Mouse (Mus musculus): Measurements from ENCODE around the gene C1ra. TPM values are rescaled to one million over a fixed set of nuclear protein-coding genes. Genes with fewer than 3 reads are reported as not detected.
"Not testable (repeated sequence)": the region's sequence is repeated elsewhere in the genome, so short reads cannot be mapped to it uniquely, and the experiment has no call there.

The C1ra gene
- total RNA-seq, 2 experiments from 2014 or later = 0.38 to 0.62 TPM

- intact Hi-C loops (cut with DNase I); DNase-seq: not testable (repeated sequence)
Observed at GRCm38 (mm10) chr6:124541176-124541575, 29.0 kb downstream of the C1ra start.

DNA sequence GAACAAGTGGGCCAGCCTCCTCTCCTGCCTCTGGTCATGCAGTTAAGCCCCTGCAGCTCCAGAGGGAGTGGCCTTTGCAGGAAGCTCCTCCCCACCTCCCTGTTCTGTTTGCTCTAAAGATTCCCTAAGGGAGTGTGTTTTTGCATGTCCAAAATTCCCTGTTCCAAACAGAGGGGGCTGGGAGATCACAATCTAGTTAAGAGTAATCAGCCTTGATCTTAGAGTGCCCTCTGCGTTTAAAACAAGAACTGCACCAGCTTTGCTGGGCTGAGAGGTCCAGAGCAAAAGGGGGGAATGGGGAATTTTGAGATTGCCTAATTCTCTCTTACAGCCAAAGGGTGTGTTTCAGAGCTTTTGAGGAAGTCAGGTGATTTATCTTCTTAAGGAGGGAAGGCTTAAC, 30.1 kb downstream of the C1ra start, which contains the start of gene C1s1:
C1s1 (minus strand) TSS at position 76 of the 400 bp plus-strand sequence.
- intact Hi-C loops (cut with DNase I) = not testable (repeated sequence)
- DNase-seq = peak; percentile 10

DNA sequence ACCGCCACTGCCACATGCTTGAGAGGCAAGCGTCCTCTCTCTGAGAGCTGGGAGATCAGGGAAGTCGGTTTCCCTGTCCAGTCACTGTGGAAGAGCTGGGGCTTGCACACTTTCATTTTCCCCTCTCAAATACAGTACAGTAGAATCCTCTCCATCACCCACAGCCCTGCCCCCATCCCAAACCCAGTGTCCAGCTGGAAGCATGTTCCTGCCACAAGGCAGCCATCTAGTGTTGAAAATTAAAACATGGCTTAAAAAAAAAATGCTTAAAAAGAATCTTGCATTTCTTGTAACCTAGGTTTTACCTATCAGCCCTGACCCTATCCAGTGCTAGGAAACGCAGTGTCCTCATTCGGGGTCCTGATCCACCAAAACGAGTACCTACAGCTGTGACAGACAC, 32.3 kb downstream of the C1ra start:
- intact Hi-C loops (cut with DNase I) = no loop called here
- DNase-seq = peak; percentile 18

DNA sequence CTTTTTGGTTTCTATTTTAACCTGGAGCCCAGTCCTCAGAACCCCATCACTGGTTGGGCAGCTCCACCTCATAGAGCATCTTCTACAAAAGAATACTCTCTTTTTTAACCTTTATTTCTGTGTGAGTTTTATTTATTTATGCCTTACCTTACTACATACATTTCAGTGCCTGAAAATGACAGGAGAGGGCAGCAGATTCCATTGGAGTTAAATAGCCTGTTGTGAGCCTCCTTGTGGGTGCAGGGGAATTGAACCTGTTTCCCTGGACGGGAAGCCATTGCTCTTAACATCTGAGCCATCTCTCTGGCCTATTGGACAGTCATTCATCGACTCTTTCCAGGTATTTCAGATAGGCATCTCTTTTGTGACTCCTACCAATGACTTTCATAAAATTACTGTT, 33.2 kb downstream of the C1ra start:
- DNase-seq = no peak
- intact Hi-C loops (cut with DNase I) = no loop called here

DNA sequence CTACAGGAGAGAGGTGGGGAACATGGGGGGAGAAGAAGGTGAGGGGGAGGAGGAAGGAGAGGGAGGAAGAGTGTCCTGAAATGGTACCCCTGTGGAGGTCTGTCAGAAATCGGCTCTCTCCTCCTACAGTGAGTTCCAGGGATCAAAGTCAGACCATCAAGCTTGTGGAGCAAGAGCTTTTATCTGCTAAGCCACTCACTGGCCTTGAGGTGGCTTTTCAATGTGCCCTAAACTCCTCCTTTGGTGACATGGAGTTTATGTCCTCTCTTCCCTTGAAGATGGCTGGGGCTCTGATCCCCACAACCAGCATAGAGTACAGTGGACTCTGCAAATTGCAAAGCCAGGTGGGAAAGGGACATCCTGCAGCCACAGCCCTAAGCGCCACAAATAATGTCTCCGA, 35.8 kb downstream of the C1ra start:
- intact Hi-C loops (cut with DNase I); DNase-seq: not testable (repeated sequence)

GRCm38 (mm10) chr6:124549023-124549550, 36.9 kb downstream of the C1ra start:
- intact Hi-C loops (cut with DNase I) = no loop called here
- DNase-seq = no peak

GRCm38 (mm10) chr6:124552766-124553165, 40.6 kb downstream of the C1ra start:
- DNase-seq = no peak
- intact Hi-C loops (cut with DNase I) = no loop called here

DNA sequence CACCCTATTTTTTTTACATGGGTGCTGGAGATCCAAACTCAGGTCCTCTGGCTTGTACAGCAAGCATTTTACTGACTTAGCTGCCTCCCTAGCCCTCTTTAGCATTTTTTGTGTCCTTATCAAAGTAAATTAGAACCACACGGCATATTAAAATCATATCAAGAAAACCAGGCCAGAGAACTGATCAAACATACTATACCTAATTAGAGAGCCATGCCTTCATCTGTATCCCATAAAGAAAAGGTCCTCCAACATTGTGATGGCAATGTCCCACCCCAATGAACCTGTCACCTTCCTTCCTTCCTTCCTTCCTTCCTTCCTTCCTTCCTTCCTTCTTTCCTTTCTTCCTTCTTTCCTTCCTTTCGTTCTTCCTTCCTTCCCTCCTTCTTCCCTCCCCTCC, 43.8 kb downstream of the C1ra start:
- intact Hi-C loops (cut with DNase I); DNase-seq: not testable (repeated sequence)

GRCm38 (mm10) chr6:124561156-124561555, 49.0 kb downstream of the C1ra start:
- DNase-seq; intact Hi-C loops (cut with DNase I): not testable (repeated sequence)

DNA sequence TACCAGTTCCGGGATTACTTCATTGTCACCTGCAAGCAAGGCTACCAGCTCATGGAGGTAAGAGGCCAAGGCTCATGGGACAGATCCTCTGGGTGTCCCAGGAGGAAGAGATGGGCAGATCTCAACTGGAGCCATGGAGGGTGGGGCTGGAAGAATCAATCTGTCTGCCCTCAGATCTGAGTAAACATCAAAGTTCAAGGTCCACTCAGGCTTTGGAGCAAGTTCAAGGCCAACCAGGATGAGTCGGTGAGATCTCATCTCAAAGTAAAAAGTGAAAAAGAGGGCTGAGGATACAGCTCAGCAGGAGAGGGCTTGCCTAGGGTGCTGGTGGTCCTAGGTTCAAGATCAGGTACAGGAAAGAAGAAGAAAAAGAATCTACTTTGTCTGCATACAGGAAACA, 49.4 kb downstream of the C1ra start:
- intact Hi-C loops (cut with DNase I); DNase-seq: not testable (repeated sequence)

DNA sequence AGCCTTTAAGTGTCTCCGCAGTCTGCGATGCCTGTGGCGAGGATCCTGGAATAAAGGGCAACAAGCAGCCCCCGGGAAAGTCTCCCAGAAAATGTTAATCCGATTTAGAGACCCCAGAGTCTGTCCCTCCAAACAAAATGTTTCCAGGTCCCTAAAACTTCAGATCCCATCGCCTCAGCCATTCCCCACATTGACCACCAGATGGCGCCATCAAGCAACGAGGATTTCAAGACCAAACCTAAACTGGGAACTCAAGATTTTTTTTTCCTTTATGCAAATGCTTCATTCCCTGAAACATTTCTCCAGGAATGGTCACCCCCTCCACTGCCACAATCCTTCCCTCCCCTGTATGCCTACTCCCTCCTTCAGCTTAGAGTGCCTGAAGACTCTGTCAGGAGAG, 57.8 kb downstream of the C1ra start, which contains the start of gene C1rb:
C1rb (plus strand) TSS at position 269 of the 400 bp plus-strand sequence.
- peak; percentile 59 for DNase-seq
- intact Hi-C loops (cut with DNase I) = no loop called here

Other genes with a start within 250 kb of the C1ra start
- 1 to 10 TPM; 2.2 to 2.3 TPM for gene Cd163, start 207.7 kb upstream of the C1ra start, total RNA-seq (2021)
- 10 to 100 TPM; 80.4 to 82.4 TPM for gene Pex5, start 97.3 kb upstream of the C1ra start, total RNA-seq (2021)
- 100 to 1,000 TPM; 173 to 211 TPM for gene Clstn3, start 47.6 kb upstream of the C1ra start, total RNA-seq (2021)
- under 1 TPM; 0.18 to 0.20 TPM for gene C1rl, start 19.3 kb upstream of the C1ra start, total RNA-seq (2021)
- gene C1s1, start 30.0 kb downstream of the C1ra start, total RNA-seq (2021) = 1 to 10 TPM in 1 of 2 experiments, under 1 TPM in 1; 0.28 to 1.1 TPM
- not detected for gene C1rb, start 57.9 kb downstream of the C1ra start, total RNA-seq (2021)
- 1 to 10 TPM in 1 of 2 experiments, under 1 TPM in 1; 0.28 to 1.0 TPM for gene C1s2, start 123.7 kb downstream of the C1ra start, total RNA-seq (2021)
- gene Lpcat3, start 150.6 kb downstream of the C1ra start, total RNA-seq (2021) = 10 to 100 TPM; 36.9 to 39.8 TPM
- 10 to 100 TPM; 56.7 to 56.9 TPM for gene Emg1, start 199.8 kb downstream of the C1ra start, total RNA-seq (2021)
- 100 to 1,000 TPM; 169 to 170 TPM for gene Phb2, start 199.9 kb downstream of the C1ra start, total RNA-seq (2021)
- gene Ptpn6, start 226.3 kb downstream of the C1ra start, total RNA-seq (2021) = 1 to 10 TPM; 3.3 to 9.2 TPM
- gene Grcc10, start 229.0 kb downstream of the C1ra start, total RNA-seq (2021) = 100 to 1,000 TPM; 334 to 350 TPM
- not detected for gene Gm45234, start 243.6 kb downstream of the C1ra start, total RNA-seq (2021)
- gene Atn1, start 244.1 kb downstream of the C1ra start, total RNA-seq (2021) = 100 to 1,000 TPM; 174 to 180 TPM

Data from left cerebral cortex, postnatal 4 days (tissue).